Mouse (Mus musculus): ENCODE results near the gene Gm10842.

Gene Gm10842

DNA sequence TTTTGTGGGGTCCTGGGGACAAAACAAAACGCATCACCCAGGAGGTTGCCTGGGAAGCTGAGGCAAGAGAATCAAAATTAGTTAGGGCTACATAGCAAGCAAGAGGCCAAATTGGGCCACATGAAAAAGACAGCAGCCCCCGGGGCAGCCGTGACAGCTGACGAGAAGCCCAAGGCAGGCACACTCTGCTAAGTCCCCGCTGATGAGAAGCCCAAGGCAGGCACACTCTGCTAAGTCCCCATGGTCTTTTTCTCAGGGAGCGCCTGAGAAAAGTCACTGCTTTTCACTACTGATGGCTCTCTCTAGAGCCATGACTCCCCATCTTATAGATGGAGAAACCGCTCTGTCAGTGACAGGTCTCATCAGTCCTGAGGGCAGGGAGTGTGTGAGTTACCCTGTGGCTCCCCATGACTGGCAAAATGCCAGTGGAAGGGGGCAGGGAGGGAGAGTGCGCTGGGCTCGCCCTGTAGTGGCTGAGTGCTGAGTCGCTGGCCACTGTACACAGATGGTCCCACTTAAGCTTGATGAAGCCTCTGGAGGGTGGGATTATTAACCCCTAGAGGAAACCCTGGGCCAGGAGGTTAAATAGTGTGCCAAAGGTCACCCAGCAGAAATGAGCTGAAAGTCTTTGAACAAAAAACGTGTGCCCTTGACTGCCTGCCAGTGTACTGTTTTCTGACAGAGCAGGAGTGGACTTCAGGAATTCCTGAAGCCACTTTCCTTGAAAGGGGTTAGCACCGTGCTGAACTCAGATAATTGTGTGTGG is 6.6 kb downstream of the Gm10842 start:
- DNase-seq (ENCODE audit: low spot score), result peak; percentile 61

DNA sequence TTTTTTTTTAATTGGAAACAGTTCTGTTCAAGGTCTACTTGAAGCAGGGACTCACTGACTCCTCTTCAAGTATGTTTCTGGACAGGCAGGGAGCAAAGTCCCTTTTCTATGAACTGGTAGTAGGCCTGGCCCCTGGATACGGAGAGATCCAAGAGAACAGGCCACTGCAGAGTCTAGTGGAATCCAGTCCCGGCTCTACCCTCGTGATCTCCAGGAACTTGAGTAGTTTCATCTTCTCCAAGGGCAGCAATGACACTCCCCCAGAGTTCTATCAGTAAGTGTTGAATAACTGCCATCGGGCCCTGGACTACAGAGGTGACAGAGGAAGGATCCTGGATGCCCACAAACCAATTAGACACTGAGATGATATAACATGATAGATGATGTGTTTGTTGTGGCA is 9.2 kb downstream of the Gm10842 start:
- no peak for DNase-seq (ENCODE audit: low spot score)

- DNase-seq (ENCODE audit: low spot score), result no peak
Observed at GRCm38 (mm10) chr11:105156748-105157267, 10.1 kb downstream of the Gm10842 start.

- no peak for DNase-seq (ENCODE audit: low spot score)
Observed at GRCm38 (mm10) chr11:105158047-105158446, 11.4 kb downstream of the Gm10842 start.

GRCm38 (mm10) chr11:105159673-105160360 is 13.1 kb downstream of the Gm10842 start:
- DNase-seq (ENCODE audit: low spot score), result no peak

DNA sequence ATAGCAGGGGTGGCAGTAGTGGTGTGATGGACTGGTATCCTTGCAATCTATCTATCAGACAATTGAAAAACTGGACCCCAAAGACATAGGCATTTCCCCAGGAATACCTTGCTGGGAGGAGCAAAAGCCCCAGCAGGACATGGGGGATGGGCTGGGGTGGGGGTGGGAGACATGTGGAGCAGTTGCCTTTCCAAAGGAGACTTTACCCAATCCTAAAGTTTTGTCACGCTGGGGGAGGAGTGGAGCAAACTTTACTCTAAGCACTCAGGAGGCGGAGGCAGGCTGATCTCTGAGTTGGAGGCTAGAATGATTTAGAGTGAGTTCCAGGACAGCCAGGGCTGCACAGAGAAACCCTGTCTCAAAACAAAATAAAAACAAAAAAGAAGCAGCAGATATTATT is 14.7 kb downstream of the Gm10842 start:
- DNase-seq (ENCODE audit: low spot score), result no peak

DNA sequence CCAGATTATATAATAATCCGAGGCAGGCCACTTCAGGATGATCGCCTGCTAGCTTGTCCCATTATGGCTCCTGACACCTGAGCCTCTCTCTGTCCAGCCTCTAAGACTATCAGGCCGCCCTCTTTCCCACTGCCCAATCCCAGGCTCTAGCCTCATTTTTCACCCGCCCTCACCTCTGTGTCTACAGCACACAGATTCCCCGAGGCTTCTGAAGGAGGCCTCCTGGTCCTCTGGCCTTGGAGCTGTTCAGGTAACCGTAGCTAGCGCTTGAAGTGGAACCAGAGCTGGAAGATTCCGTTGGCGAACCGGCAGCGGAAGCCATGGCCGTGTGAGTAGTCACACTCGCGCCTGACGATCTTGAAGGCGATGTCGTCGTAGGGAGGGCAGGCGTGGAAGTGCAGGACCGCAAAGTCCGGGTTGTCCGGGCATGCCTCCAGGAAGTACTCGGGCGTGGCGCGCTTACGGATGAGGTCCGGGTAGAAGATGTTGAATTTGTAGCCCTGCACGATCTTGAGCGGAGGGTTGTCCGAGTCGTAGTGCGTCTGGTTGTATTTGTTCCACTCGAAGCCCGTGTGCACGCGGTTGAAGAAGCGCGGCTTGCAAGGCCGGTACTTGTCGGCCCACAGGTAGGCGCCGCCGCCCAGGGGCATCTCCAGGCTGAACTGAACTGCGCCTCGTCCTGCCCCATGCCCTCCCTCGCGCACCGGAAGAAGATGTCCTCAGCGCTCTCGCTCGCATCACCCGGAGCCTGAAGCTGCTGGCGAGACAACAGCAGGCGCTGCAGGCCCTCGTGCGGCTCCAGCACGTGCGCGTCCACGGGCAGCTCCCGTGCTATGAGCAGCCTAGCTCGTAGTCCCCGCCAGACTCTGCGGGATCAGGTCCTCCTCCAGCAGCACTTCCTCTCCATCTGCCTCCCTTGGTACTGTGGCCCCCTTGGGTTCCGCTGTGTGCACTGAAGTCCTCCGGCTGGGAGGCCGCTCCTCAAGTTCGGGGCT is 18.1 kb downstream of the Gm10842 start:
- no peak for DNase-seq (ENCODE audit: low spot score)

GRCm38 (mm10) chr11:105166780-105167179 is 20.1 kb downstream of the Gm10842 start:
- DNase-seq (ENCODE audit: low spot score), result no peak

DNA sequence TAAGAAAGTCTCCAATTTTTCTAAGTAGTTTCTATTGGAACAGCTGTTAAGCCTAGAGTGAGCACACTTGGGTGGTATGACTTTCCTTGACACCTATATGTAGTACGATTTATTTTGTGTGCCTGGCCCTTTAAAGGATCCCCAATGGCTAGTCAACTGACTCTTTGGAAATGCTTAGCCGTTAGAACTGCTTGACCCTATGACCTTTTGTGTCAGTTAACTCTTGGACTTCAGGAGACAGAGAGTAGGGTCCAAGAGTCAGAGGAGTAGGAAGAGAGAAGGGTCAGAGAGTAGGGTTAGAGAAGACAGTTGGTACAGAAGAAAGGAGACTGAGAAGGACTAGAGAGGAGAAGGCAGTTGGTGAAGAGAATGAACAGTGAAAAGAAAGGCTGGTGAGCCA is 31.8 kb downstream of the Gm10842 start, which contains the start of gene Tlk2:
TSS of gene Tlk2 (plus strand) at position 292 of the 400 bp plus-strand sequence.
- DNase-seq (ENCODE audit: low spot score), result no peak

- DNase-seq (ENCODE audit: low spot score), result no peak
Observed at GRCm38 (mm10) chr11:105179523-105179922, 32.8 kb downstream of the Gm10842 start.

DNA sequence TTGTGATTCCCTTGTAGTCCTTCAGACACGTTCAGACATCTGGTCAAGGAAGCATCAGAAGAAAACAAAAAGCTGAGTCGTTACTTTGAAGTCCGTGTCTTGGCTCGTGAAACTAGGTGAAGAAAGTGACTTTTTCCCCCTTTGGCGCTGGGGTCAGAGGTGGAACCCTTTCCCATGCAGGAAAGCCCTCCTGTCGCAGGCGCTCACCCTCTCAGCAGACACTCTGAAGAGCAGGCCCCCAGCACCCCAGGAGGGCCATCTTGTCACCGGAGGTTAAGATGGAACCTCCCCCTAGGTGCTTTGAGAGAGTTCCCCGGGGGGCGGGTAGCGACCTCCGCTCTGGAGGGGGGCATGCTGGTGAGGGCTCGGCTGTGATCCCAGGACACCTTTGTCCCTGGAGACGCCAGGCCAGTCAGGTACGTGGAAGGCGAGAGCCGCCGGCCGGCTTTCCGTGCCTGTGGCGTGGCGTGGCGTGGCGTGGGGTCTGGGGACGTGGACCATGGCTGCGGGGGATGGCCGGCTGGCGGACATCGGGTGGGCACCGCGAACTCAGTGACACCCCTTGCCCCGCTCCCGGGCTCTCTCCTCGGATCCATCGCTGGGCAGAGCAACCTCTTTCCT is 33.9 kb downstream of the Gm10842 start:
- peak; percentile 34 for DNase-seq (ENCODE audit: low spot score)

DNA sequence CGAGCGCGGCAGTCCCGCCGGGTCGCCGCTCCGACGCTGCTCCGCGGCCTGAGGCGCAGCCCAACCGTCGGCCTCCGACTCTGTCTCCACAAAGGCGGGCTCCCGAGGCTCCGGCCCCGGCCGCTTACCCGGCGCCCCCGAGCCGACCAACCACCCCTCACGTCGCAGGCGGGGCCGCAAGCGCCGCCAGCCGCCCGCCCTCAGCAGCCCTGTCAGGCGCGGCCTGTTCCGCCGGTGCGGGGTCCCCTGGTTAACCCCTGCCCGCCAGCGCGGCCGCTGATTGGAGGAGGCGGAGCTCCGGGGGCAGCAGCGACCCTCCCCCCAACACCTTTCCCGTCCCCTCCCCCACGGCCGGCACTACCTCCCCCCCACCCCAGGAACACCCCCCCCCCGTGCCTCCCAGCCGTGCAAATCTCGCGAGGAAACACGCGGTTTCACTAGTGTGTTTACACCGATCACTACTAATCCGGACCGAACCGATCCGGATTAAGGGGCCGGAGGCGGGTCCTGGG is 34.5 kb downstream of the Gm10842 start:
- peak; percentile 91 for DNase-seq (ENCODE audit: low spot score)

DNA sequence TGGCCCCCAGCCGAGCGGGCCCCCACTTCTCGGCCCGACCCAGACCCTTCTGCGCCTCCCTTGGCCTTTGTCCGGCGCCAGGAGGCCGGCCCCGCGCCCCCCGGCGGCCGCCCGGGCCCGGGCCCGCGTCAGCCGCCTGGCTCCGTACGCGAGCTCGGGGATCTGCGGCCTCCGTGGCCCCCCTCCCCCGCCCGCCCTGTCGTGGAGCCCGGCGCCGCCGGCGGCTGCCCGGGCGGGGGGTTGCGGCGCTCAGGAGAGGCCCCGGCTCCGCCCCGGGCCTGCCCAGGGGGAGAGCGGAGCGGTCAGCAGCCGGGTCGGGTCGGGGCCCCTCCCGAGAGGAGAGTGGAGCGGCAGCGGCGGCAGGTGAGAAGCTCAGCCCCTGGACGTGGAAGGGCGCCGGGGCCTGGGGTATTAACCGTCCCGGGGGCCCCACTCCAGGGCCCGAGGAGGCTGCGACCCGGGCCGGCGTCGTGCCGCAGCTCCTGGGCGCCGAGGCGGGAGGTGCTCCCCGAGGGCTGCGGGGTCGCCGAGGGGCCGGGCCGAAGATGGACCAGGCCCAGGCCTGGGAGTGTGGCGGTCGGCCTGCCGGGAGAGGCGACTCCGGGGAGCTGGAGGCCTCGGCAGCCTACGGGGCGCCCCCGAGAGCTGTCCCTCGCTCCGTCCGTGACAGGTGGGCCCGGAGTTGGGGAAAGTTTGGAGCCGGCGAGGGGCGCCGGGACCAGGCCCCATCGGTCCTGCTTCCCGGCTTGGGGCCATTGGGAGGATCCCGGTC is 35.2 kb downstream of the Gm10842 start:
- DNase-seq (ENCODE audit: low spot score), result peak; percentile 40

DNA sequence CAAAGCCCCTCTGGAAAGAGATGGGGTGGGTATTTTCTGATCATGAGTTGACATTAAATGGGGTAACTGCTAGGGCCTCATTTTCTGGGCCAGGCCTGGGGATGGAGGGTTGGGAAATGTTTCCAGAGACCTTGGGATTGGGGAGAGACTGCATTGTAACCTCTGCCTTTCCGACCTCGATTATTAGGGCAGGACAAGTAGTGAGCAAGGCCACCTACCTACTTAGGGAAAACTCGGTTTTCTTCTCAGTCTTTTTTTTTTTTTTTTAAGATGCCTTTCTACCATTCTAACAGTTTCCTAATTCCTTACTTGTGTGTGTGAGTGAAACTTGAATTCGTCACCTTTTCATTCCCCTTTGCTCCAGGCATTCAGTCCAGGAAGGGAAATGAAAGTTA is 35.8 kb downstream of the Gm10842 start:
- peak; percentile 28 for DNase-seq (ENCODE audit: low spot score)

DNA sequence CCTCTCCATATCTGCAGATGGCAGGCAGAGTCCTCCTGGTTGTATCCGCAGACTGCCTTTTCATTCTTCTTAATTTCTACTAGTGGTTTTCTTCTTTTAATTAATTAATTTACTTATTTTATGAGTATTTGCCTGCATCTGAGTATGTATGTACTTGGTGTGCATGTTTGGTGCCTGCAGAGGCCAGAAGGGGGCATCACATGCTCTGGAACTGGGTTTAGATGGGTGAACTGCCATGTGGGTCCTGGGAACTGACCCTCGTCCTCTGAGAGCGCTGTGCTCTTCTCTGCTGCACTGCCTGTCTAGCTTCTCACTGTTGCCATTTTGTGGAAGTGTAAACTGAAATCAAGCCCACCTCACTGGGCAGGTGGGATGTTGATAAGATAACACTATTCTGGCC is 38.0 kb downstream of the Gm10842 start:
- DNase-seq (ENCODE audit: low spot score), result no peak

- no peak for DNase-seq (ENCODE audit: low spot score)
Observed at GRCm38 (mm10) chr11:105192186-105192585, 45.5 kb downstream of the Gm10842 start.
